Mouse (Mus musculus) C2C12 (cell line): ENCODE results near the gene Tm4sf19. TPM values are rescaled to one million over a fixed set of nuclear protein-coding genes. Genes with fewer than 3 reads are reported as not detected.

ENCODE experiments used
- H3K27me3 ChIP-seq: one replicate; pipeline ENCODE4 v1.6.1; 2011; ENCODE audit not compliant: control insufficient read depth, insufficient read depth, insufficient read length
- H3K36me3 ChIP-seq: one replicate; pipeline ENCODE4 v1.6.1; 2011; ENCODE audit not compliant: control insufficient read depth, insufficient read depth
- H3K4me3 ChIP-seq: one replicate; pipeline ENCODE4 v1.5.1; 2011; ENCODE audit warnings: mild to moderate bottlenecking, control low read depth; ENCODE audit not compliant: poor library complexity, insufficient read depth, severe bottlenecking
- H3K79me2 ChIP-seq: one replicate; pipeline ENCODE4 v1.6.1; 2011; ENCODE audit not compliant: control insufficient read depth, insufficient read depth
- H3K79me3 ChIP-seq: one replicate; pipeline ENCODE4 v1.6.1; 2011; ENCODE audit warnings: low read depth, control low read depth
- H3ac ChIP-seq: one replicate; pipeline ENCODE3; 2011; ENCODE audit warnings: low read depth; ENCODE audit not compliant: control insufficient read depth, insufficient read length
- CEBPB ChIP-seq: IDR thresholded peaks from one replicate; pipeline ENCODE4 v1.6.1; 2011; ENCODE audit warnings: low read depth, mild to moderate bottlenecking, control low read depth, moderate library complexity
- CTCF ChIP-seq: IDR thresholded peaks from one replicate; pipeline ENCODE4 v1.5.1; 2011; ENCODE audit not compliant: control insufficient read depth, insufficient read depth, insufficient read length
- FOSL1 ChIP-seq: IDR thresholded peaks from one replicate; pipeline ENCODE4 v1.8.0; 2011; ENCODE audit warnings: mild to moderate bottlenecking, low read length; ENCODE audit not compliant: poor library complexity, insufficient read depth, severe bottlenecking
- MAX ChIP-seq: IDR thresholded peaks from one replicate; pipeline ENCODE4 v1.6.1; 2011; ENCODE audit warnings: mild to moderate bottlenecking, control low read depth
- MYOD1 ChIP-seq: IDR thresholded peaks from one replicate; pipeline ENCODE4 v1.6.1; 2011; ENCODE audit warnings: low read depth; ENCODE audit not compliant: control insufficient read depth, insufficient read length
- MYOG ChIP-seq: IDR thresholded peaks from one replicate; pipeline ENCODE4 v1.6.1; 2011; ENCODE audit not compliant: control insufficient read depth, insufficient read length; ENCODE audit errors: extremely low read depth
- USF1 ChIP-seq: IDR thresholded peaks from one replicate; pipeline ENCODE4 v1.6.1; 2011; ENCODE audit warnings: low read depth, mild to moderate bottlenecking, control low read depth, moderate library complexity
- polyA plus RNA-seq: library from polyadenylated mRNA; unstranded; fragments of >200 nt; fragmentation: generic; extraction: Trizol; gene quantifications from one replicate; pipeline ENCODE4 v1.2.1, GENCODE M21; 2012; ENCODE audit warnings: missing spikeins

Tm4sf19 gene
- polyA plus RNA-seq, 1 experiment, result not detected

- no peak overlapping the region for H3ac ChIP-seq
- TF ChIP-seq MYOD1, result no peak
- no peak for TF ChIP-seq FOSL1
- no peak for TF ChIP-seq CEBPB
- no peak for TF ChIP-seq USF1
- TF ChIP-seq MYOG, result no peak
- no peak for TF ChIP-seq MAX
- no peak for TF ChIP-seq CTCF
- no peaks in the 10 kb centered on the region for H3K79me3 ChIP-seq
Observed at GRCm38 (mm10) chr16:32450133-32450532, 49.8 kb downstream of the Tm4sf19 start.

GRCm38 (mm10) chr16:32453102-32453501, 52.8 kb downstream of the Tm4sf19 start:
- no peak for TF ChIP-seq CEBPB
- TF ChIP-seq MYOG, result no peak
- TF ChIP-seq FOSL1, result no peak
- no peak for TF ChIP-seq USF1
- TF ChIP-seq MAX, result no peak
- TF ChIP-seq MYOD1, result no peak
- TF ChIP-seq CTCF, result no peak

More at GRCm38 (mm10) chr16:32450133-32450532, 49.8 kb downstream of the Tm4sf19 start:
- H3K36me3 ChIP-seq, result peaks cover 8% of the 10 kb centered on the region
- no peak overlapping the region for H3K4me3 ChIP-seq
- H3K27me3 ChIP-seq, result no peaks in the 10 kb centered on the region
- H3K79me2 ChIP-seq, result no peaks in the 10 kb centered on the region

GRCm38 (mm10) chr16:32454646-32455045, 54.3 kb downstream of the Tm4sf19 start:
- Histone ChIP-seq H3K27me3 (no peaks in the 10 kb centered on the region), H3K36me3 (peaks cover 8% of the 10 kb centered on the region), H3K79me2 (no peaks in the 10 kb centered on the region), H3K79me3 (no peaks in the 10 kb centered on the region), H3ac (no peak overlapping the region), H3K4me3 (no peak overlapping the region)
- TF ChIP-seq MYOD1, result no peak
- no peak for TF ChIP-seq MAX
- no peak for TF ChIP-seq CEBPB
- no peak for TF ChIP-seq USF1
- TF ChIP-seq CTCF, result no peak

More at GRCm38 (mm10) chr16:32453102-32453501, 52.8 kb downstream of the Tm4sf19 start:
- Histone ChIP-seq H3K27me3 (no peaks in the 10 kb centered on the region), H3ac (no peak overlapping the region), H3K36me3 (peaks cover 8% of the 10 kb centered on the region), H3K79me3 (no peaks in the 10 kb centered on the region), H3K79me2 (no peaks in the 10 kb centered on the region), H3K4me3 (no peak overlapping the region)

- peaks cover 8% of the 10 kb centered on the region for H3K36me3 ChIP-seq
- no peaks in the 10 kb centered on the region for H3K79me3 ChIP-seq
- no peak overlapping the region for H3K4me3 ChIP-seq
- TF ChIP-seq FOSL1 (no peak), MYOD1 (no peak), USF1 (no peak), CEBPB (no peak), CTCF (no peak), MAX (no peak), MYOG (no peak)
- H3K27me3 ChIP-seq, result no peaks in the 10 kb centered on the region
- no peaks in the 10 kb centered on the region for H3K79me2 ChIP-seq
- H3ac ChIP-seq, result no peak overlapping the region
Observed at GRCm38 (mm10) chr16:32456086-32456485, 55.8 kb downstream of the Tm4sf19 start.

GRCm38 (mm10) chr16:32456761-32457160, 56.5 kb downstream of the Tm4sf19 start:
- TF ChIP-seq MYOG, result no peak
- TF ChIP-seq CTCF, result no peak
- no peak for TF ChIP-seq MAX
- TF ChIP-seq USF1, result no peak
- no peak for TF ChIP-seq MYOD1
- peaks cover 8% of the 10 kb centered on the region for H3K36me3 ChIP-seq
- no peak overlapping the region for H3K4me3 ChIP-seq
- H3ac ChIP-seq, result no peak overlapping the region
- no peaks in the 10 kb centered on the region for H3K79me3 ChIP-seq
- no peaks in the 10 kb centered on the region for H3K79me2 ChIP-seq
- no peaks in the 10 kb centered on the region for H3K27me3 ChIP-seq

Other genes with a start within 250 kb of the Tm4sf19 start
- gene Nrros, start 234.9 kb upstream of the Tm4sf19 start, polyA plus RNA-seq, result not detected
- gene Bex6, start 220.7 kb upstream of the Tm4sf19 start, polyA plus RNA-seq, result not detected
- gene Fbxo45, start 153.3 kb upstream of the Tm4sf19 start, polyA plus RNA-seq, result 5.8 TPM
- 10.9 TPM for gene Wdr53, start 153.3 kb upstream of the Tm4sf19 start, polyA plus RNA-seq
- not detected for gene Smco1, start 129.0 kb upstream of the Tm4sf19 start, polyA plus RNA-seq
- 7.4 TPM for gene Rnf168, start 123.0 kb upstream of the Tm4sf19 start, polyA plus RNA-seq
- gene Ubxn7, start 68.2 kb upstream of the Tm4sf19 start, polyA plus RNA-seq, result 10.8 TPM
- gene Tctex1d2, start 19.2 kb downstream of the Tm4sf19 start, polyA plus RNA-seq, result 16.6 TPM
- gene Pcyt1a, start 30.4 kb downstream of the Tm4sf19 start, polyA plus RNA-seq, result 14.3 TPM
- gene Slc51a, start 87.4 kb downstream of the Tm4sf19 start, polyA plus RNA-seq, result 0.14 TPM
- not detected for gene Zdhhc19, start 95.8 kb downstream of the Tm4sf19 start, polyA plus RNA-seq
- 25.1 TPM for gene Tfrc, start 208.4 kb downstream of the Tm4sf19 start, polyA plus RNA-seq
- 78.4 TPM for gene Tnk2, start 243.4 kb downstream of the Tm4sf19 start, polyA plus RNA-seq